Mouse (Mus musculus): ENCODE data around the gene Pigz.

DNA sequence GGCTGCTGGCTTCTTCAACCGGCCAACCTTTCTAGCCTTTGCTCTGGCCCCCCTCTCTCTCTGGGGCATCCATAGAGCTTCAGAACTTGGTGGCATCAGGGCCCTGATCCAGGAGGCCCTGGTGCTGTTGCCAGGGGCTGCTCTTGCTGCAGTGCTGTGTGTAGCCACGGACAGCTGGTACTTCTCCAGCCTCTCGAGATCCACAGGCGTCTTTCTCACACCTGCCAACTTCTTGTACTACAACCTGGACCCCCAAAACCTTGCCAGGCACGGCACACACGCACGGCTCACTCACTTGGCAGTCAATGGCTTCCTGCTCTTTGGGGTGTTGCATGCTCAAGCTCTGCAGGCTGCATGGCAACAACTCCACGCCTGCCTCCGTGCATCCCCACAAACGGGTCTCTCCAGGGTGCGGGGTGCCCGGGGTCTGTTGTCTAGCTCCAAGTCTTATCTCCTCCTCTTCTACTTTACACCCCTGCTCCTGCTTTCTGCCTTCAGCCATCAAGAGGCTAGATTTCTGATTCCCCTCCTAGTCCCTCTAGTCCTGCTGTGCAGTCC, 11.1 kb downstream of the Pigz start:
- TF ChIP-seq POLR2A (IDR thresholded peaks at IDR 0.05; ENCODE audit: low read depth, low read length), result no peak
- no peak for TF ChIP-seq CTCF (IDR thresholded peaks at IDR 0.05; ENCODE audit: extremely low read depth, insufficient read depth, insufficient read length, insufficient replicate concordance)

All from spleen, adult 2 months (tissue).